Mouse (Mus musculus) left cerebral cortex, postnatal 10 days (tissue): Measurements from ENCODE around the gene Poglut1. TPM values are rescaled to one million over a fixed set of nuclear protein-coding genes. Genes with fewer than 3 reads are reported as not detected.
"Not testable (repeated sequence)": the region's sequence is repeated elsewhere in the genome, so short reads cannot be mapped to it uniquely, and the experiment has no call there.

Experiments used
- DNase-seq, 2 experiments: peaks; one replicate each; pipeline ENCODE4 v3.0.0; 2021 to 2022; ENCODE audit warnings: low spot score in 2 of 2, mixed read lengths in 1 of 2; ENCODE audit errors: extremely low spot score in 1 of 2
- intact Hi-C: fragments of 180-260 bp; cut with DNase I; formaldehyde crosslinking; loops from one replicate; pipeline ENCODE4 v1.15.1; 2025
- total RNA-seq, 2 experiments: library from RNA; stranded (reverse); gene quantifications; 2 replicates each; pipeline ENCODE4 v1.2.3; 2021

The Poglut1 gene
- total RNA-seq, 2 experiments from 2014 or later, result 34.2 to 36.7 TPM

DNA sequence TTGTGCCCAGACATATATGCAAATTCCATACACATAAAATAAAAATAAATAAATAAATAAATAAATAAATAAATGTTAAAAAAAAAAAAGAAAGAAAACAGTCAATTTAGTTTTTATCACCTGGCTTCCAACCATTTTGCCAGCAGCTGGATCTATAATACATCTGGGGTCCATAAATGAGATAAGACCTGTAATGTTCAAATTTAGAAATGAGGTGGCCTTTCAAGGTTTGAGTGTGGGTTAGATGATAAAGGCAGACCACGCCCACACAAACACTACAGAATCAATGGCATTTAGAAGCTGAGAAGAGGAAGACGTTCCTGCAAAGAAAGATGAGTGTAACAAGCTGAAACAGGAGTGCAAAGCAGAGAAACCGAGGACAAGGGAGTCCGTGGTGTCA, 68.7 kb downstream of the Poglut1 start:
- intact Hi-C loops, result no loop called here
- DNase-seq, result no peak

DNA sequence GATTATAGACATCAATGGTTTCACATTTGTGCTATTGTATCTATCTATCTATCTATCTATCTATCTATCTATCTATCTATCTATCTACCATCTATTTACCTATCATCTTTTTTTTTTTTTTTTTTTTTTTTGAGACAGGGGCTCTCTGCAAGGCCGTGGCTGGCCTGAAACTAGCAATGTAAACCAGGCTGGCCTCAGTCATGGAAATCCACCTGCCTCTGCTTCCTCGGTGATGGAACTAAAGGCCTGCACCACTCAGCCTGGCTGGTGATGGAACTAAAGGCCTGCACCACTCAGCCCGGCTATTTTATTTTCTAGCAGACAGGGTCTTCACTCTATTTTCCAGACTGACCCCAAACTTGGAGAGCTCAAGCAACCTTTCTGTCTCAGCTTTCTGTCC, 71.8 kb downstream of the Poglut1 start:
- no peak for DNase-seq
- intact Hi-C loops, result no loop called here

DNA sequence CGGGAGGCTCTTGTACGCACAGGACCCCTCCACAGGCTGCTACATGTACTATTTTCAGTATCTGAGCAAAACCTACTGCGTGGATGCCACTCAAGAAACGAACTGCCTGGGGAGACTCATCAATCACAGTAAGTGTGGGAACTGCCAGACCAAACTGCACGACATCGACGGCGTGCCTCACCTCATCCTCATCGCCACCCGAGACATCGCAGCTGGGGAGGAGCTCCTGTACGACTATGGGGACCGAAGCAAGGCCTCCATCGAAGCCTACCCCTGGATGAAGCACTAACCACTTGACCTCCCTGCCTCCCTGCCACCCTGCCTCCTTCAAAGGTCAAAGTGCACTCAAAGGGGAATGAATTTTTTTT, 72.8 kb downstream of the Poglut1 start:
- intact Hi-C loops, DNase-seq: not testable (repeated sequence)

DNA sequence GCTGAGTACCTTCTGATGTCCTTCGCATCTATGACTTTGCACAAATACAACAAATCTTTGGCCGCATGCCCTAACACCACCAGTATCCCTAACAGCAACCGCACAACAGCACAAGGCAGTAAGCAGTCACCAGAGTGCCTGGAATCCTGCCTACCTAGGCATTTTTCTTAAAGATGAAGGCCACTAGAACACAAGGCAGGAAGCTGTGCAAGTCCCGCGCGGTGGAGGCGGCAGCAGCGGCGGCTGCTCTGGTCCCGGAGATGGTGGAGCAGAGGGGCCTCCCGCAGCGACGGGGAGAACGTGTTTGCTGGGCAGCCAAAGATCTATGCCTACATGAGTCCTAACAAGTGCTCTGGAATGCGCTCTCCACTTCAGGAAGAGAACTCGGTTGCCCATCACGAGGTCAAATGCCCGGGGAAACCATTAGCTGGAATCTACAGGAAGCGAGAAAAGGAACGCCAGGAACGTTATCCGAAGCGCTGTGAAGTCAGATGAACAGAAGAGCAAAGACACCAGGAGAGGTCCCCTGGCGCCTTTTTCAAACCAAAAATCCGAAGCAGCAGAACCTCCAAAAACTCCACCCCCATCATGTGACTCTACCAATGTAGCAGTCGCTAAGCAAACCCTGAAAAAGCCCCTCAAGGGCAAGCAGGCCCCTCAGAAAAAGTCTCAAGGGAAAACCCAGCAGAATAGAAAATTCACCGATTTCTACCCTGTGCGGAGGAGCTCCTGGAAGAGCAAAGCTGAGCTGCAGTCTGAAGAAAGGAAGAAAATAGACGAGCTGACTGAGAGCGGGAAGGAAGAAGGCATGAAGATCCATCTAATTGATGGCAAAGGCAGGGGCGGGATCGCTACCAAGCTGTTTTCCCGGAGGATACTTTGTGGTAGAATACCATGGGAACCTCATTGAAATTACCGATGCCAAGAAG, 73.5 kb downstream of the Poglut1 start:
- peak in 1 of 2 experiments; percentile 51 for DNase-seq
- intact Hi-C loops, result no loop called here

DNA sequence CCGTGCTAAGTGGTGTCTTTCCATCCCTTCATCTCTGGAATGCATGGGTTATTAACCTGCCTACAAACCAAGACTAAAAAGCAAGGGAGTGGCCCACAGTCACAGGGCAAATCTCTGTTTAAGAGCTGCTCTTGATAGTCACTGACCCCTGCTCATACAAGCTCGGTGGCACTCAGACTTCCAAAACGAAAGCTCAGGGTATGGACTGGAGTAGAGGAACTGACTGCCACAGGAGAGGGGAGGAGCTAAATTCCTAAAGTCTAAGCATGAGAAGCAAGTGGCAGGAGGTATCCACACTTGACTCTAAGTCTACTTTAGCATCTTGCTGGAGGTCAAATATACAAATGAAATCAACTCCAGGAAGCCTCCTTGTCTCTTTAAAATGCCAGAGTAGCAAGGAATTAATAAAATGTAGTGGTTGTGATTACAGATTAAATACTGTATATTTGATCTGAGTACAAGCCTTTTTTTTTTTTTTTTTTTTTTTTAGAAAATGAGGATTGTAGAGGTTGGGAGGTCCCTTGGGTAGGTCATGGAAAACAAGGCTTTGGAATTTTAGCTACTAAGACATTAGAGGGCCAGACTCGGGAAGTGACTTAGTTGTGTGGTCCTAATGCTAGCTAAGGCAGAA, 74.3 kb downstream of the Poglut1 start:
- no peak for DNase-seq
- intact Hi-C loops, result no loop called here

Other genes with a start within 250 kb of the Poglut1 start
- gene Maats1, start 208.1 kb downstream of the Poglut1 start, total RNA-seq, result 1 to 10 TPM in 1 of 2 experiments, under 1 TPM in 1; 0.88 to 1.1 TPM
- 10 to 100 TPM; 47.3 to 59.1 TPM for gene Cox17, start 203.3 kb downstream of the Poglut1 start, total RNA-seq
- not detected for gene Gm21987, start 203.2 kb downstream of the Poglut1 start, total RNA-seq
- gene Popdc2, start 188.0 kb downstream of the Poglut1 start, total RNA-seq, result under 1 TPM in 1 of 2 experiments, not detected in 1; 0.53 TPM
- 1 to 10 TPM in 1 of 2 experiments, under 1 TPM in 1; 0.67 to 1.3 TPM for gene Pla1a, start 117.1 kb downstream of the Poglut1 start, total RNA-seq
- gene Adprh, start 97.6 kb downstream of the Poglut1 start, total RNA-seq, result 10 to 100 TPM; 63.6 to 63.9 TPM
- under 1 TPM; 0.36 to 0.49 TPM for gene Cd80, start 94.7 kb downstream of the Poglut1 start, total RNA-seq
- 10 to 100 TPM; 28.5 to 28.8 TPM for gene Timmdc1, start 27.6 kb downstream of the Poglut1 start, total RNA-seq
- 10 to 100 TPM; 19.5 to 22.9 TPM for gene Tmem39a, start 8.4 kb upstream of the Poglut1 start, total RNA-seq
- 10 to 100 TPM; 17.7 to 18.9 TPM for gene Arhgap31, start 163.0 kb upstream of the Poglut1 start, total RNA-seq
- 10 to 100 TPM; 19.2 to 22.1 TPM for gene B4galt4, start 192.0 kb upstream of the Poglut1 start, total RNA-seq